15 mouse cellular contexts compared by ENCODE assay signal in genomic region chr16:21806892-21807291, GRCm38 (mm10). TPM values are rescaled to one million over a fixed set of nuclear protein-coding genes. Genes with fewer than 3 reads are reported as not detected.
"Had no signal": no experiment of that assay in that cellular context is flagged by ENCODE, and none has a peak within 500 bp of the region (broad histone marks: within the 10 kb centered on the region; RNA-seq: fewer than 3 reads in every experiment).

No protein-coding gene starts in this region.

- H3K4me1 ChIP-seq: midbrain, embryonic 10.5 days; midbrain, embryonic 12.5 days; neural tube, embryonic 12.5 days; stomach, embryonic 15.5 days had no signal

- H3K4me3 ChIP-seq: midbrain, embryonic 10.5 days; midbrain, embryonic 12.5 days; neural tube, embryonic 12.5 days; stomach, embryonic 15.5 days had no signal

- H3K9ac ChIP-seq: liver, embryonic 14.5 days; lung, embryonic 14.5 days; midbrain, embryonic 12.5 days; neural tube, embryonic 12.5 days; stomach, embryonic 15.5 days had no signal

- H3K27me3 ChIP-seq: midbrain, embryonic 12.5 days; neural tube, embryonic 12.5 days; stomach, embryonic 15.5 days had no signal

- DNase-seq: lung, adult 18-20 months; lung, embryonic 14.5 days; lung, postnatal 10 days; lung, postnatal 4 days; midbrain, embryonic 14.5 days; right cerebral cortex, postnatal 14 days; thymus, adult 18-20 months; thymus, postnatal 36 days had no signal

- H3K27ac ChIP-seq: liver, embryonic 14.5 days; midbrain, embryonic 10.5 days; midbrain, embryonic 12.5 days; neural tube, embryonic 12.5 days; stomach, embryonic 15.5 days; stomach, postnatal 0 days had no signal

- H3K9me3 ChIP-seq: midbrain, embryonic 10.5 days; midbrain, embryonic 12.5 days; neural tube, embryonic 12.5 days; stomach, embryonic 15.5 days had no signal

- H3K4me2 ChIP-seq: lung, embryonic 14.5 days; midbrain, embryonic 12.5 days; neural tube, embryonic 12.5 days; stomach, embryonic 15.5 days had no signal

RNA-seq across cellular contexts. Expression of gene Map3k13, which starts 12.7 kb away (rescaled TPM):
- total RNA-seq: monocyte, adult 5-6 weeks had no signal
